Mouse (Mus musculus): ENCODE data around the gene Trpm6.

Gene Trpm6

DNA sequence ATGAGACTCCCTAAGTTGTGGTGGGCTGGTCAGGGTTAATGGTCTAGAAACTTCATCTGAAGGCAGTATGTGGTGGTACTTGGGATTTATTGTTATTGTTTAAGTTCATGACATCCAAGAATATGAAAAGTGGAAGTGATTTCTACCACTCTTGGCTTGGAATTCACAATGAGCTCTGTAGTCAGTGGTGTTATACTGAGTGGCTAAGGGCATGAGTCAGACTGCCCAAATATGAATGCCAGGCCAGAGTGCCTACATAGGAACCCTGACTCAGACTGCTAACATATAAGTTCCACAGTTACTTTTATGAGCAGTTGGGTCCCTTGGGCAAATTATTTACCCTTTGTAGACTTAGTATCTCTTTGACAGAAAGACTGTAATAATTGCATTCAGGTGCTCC is 7.4 kb downstream of the Trpm6 start:
- CTCF ChIA-PET = no interaction called here
- POLR2A ChIA-PET = no interaction called here

DNA sequence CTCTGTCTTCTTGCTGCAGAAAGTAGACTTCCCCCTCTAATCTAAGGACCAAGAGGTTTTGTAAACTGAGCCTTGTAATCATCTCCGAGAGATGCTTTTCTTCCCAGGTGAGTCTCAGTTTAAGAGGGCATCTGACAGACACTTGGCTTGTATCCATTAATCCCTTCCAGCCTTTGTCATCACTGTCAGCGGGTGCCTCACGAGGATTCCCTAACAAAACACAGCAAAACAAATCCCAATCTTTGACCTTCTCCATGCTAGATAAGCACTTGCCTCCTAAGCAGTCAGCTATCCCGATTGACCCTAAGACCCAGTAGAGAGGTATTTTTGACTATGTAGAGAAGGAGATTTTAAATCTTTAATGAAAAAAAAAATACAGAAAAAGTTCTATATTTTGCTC is 7.9 kb downstream of the Trpm6 start:
- CTCF ChIA-PET = interaction anchor here in 1 of 4 experiments (0.8 kb wide), 1 partner anchor 41 kb away, joined by 10 read pairs; no protein-coding TSS in a partner anchor
- POLR2A ChIA-PET = no interaction called here

DNA sequence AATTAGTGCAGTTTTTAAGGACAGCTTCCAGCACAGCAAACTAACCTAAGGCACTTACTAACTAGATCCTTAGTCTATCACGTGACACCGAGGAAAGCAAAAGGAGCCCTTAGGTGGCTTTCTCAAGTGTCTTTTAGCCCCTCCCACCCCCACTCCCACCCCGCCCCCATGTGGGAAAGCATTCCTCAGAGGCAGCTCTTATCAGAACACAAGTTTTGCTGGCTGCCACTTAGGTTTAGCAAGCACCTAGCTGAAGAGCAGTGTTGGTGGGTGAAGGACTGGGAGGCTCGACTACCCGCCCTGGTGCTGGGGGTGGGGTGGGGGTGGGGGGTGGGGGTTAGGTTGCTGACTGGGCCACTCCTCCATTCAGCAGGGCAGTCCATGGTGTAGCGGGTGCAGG is 8.5 kb downstream of the Trpm6 start:
- ChIA-PET POLR2A (interaction anchor here in 2 of 4 experiments (0.6 to 0.9 kb wide), 2 partner anchors 29 to 45 kb away, joined by 3 to 4 read pairs; partner anchors contain the start of gene D030056L22Rik (in 1 of the 2)), CTCF (interaction anchor here in 1 of 4 experiments (0.7 to 0.8 kb wide), 2 partner anchors 10 to 42 kb away, joined by 3 to 10 read pairs; no protein-coding TSS in a partner anchor)

DNA sequence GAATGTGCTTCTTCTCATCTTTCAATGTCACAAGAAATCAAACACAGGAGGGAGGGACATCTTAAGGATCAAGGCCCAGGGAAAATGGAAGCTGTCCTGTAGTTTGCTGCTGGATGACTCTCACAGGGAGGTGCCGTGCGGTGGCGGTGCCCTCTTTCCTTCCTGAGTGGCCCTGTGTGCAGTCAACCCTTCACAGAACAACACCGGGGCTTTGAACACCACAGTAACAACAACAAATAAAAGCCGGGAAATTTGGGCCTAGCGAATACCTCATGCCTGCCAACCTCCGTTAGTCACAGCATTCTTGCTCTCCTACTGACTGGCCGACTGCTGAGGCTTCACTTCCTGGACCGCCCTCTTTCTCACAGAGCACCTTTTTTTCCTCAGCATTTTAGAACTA is 9.1 kb downstream of the Trpm6 start:
- CTCF ChIA-PET = interaction anchor here in 1 of 4 experiments (0.7 kb wide), 1 partner anchor 11 kb away, joined by 3 read pairs; no protein-coding TSS in a partner anchor
- POLR2A ChIA-PET = interaction anchor here in 3 of 4 experiments (0.5 to 0.9 kb wide), 4 partner anchors 21 to 46 kb away, joined by 3 to 4 read pairs (median 3); partner anchors contain the start of gene D030056L22Rik (in 1 of the 3)

DNA sequence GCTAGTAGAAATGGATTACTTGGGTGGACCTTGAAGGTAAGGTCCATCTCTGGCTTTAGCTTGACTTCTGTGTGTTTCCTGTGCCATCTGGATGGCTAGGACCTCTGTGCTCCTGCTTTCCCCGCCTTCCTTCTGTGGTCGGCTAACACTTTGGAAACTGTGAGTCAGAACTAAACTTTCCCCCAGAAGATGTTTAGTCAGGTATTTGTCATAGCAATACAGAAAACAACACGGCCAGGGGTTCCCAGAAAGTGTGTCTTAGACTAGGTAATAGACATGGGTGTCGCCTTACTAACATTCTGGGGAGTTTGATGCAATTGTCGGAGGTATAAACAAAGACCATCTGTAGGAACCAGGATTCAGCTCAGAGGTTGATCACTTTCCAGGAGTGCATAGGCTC is 16.6 kb downstream of the Trpm6 start:
- POLR2A ChIA-PET = interaction anchor here in 1 of 4 experiments (0.5 kb wide), 1 partner anchor 1318 kb away, joined by 8 read pairs; no protein-coding TSS in a partner anchor
- CTCF ChIA-PET = interaction anchor here in 1 of 4 experiments (0.6 kb wide), 1 partner anchor 55 kb away, joined by 4 read pairs; no protein-coding TSS in a partner anchor

DNA sequence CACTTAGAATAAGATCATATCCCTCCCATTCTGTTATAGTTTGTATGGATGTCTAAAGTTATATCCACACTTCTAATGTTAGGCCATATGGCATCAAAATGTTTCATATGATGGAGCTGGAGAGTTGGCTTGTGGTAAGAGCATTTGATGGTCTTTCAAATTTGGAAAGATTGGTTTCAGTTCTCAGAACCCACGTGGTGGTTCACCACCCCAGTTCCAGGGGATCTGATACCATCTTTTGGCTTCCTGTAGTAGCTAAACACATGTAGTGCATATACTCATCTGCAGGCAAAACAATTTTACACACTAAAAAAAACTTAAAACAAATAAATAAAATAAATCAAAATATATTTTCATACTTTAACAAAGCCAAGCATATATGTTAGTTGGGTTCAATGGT is 21.3 kb downstream of the Trpm6 start:
- CTCF ChIA-PET = no interaction called here
- POLR2A ChIA-PET = no interaction called here

DNA sequence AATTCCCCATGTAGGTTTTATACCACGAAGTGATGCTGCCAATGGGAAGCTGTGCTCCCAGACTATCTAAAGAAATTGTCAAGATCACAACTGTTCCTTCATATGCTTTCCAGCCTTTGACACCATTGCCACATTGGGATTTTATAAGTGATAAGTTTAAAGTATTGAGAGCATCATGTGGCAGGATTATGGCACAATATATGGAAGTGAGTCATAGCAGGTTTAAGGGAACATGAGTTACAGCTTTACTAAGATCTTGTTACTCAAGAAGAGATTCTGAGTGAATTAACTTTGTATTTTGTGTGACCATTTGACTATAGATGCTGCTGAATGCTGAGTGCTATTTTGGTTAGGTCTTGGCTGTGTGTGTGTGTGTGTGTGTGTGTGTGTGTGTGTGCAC is 21.8 kb downstream of the Trpm6 start:
- ChIA-PET CTCF (no interaction called here), POLR2A (no interaction called here)

DNA sequence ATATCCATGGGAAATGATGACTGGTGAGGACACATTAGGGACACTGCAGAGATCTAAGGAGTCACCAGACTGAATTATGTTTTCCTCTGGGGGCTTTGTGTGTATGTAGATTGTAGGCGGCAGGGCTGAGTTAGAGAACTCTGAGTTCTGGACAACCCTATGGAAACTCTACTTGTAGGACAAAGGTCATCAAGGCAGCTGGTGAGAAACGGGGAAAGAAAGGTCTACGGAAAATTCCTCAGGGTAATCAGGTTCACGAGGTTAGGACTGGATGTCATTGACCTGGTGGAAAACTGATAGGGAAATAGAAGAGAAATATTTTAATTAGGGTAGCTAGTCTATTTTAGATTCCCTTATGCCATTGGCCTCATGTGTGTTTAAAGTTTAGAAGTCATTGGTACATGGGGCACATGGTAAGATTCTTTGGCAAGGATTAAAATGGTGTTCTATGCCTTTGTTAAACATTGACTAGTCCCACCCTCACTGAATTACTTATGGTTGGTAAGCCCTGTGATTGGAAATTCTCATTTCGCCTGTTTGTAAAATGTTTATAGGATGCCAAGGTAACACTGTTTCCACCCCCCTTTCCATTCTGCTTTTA is 23.2 kb downstream of the Trpm6 start:
- CTCF ChIA-PET = interaction anchor here in 1 of 4 experiments (0.6 kb wide), 1 partner anchor 142 kb away, joined by 6 read pairs; no protein-coding TSS in a partner anchor

DNA sequence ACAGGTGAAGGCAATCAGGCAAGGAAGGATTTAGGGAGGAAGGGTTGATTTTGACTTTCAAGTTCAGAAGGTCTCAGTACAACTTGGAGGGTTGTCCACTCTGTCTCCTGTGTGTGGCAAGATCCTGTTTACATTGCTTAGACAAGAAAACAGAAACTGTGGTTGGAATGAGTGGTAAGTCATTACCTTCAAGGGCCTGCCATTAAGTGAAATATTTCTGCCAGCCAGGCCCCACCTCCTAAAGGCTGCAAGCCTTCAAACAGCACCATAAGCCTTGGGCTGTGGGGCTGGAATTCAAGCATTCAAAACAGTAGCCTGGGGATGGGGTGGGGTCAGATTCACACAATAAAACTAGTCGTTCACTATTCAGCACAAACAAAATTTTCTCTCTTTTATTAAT is 24.3 kb downstream of the Trpm6 start:
- ChIA-PET POLR2A (no interaction called here), CTCF (no interaction called here)

More for the DNA sequence above, 23.2 kb downstream of the Trpm6 start:
- POLR2A ChIA-PET = no interaction called here

DNA sequence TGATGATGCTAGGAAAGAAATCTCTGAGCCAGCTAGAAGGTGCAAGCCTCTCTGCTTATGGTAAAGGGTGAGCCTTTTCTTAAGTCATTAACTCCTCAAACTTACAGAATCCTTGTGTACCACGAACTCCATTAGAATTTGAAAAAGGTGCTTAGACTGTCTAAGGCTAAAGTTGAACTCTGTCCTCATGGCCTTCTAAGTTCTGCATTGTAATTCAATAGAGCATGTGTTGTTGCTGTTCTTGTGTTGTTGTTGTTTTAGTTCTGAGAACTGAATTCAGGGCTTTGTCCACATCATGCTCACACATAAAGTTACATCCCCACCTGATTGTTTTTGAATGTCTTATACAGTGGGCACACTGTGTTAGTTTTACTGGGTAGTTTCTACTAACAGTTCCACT is 49.9 kb downstream of the Trpm6 start:
- ChIA-PET CTCF (no interaction called here), POLR2A (interaction anchor here in 2 of 4 experiments (1.0 to 1.5 kb wide), 4 partner anchors 68 to 226 kb away, joined by 3 to 4 read pairs (median 4); no protein-coding TSS in a partner anchor)

DNA sequence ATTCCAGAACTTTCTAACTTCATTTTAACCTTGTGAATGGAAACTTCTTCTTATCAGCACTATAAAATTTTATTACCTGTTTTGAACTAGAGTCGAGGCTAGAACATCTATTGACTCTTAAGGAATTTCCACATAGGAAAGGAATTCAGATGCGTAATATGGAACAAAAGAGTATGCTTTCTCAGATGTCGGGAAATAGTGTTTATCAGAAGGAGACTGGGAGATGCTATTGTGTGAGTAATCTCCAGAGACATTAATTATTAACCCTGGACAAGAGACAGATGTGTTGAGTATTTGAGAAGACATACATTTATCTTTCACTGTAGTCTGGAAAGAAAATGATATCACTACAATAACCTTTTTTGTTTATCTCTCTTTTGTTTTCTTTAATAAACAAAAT is 61.5 kb downstream of the Trpm6 start:
- ChIA-PET POLR2A (no interaction called here), CTCF (no interaction called here)

DNA sequence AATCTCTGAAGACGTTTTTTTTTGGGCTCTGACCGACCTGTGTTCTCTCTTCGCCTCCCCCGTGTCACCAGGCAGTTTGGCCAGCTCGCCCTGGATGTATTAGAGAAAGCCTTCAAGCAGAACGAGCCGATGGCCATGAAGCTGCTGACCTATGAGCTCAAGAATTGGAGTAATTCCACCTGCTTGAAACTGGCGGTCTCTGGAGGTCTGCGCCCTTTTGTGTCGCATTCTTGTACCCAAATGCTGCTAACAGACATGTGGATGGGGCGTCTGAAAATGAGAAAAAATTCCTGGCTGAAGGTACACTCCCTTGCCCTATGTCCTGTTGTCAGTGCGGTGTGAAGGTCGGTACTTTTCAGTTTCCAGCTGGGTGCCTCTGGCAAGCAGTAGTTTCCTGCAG is 65.4 kb downstream of the Trpm6 start:
- CTCF ChIA-PET = interaction anchor here in 1 of 4 experiments (0.7 kb wide), 1 partner anchor 13 kb away, joined by 3 read pairs; no protein-coding TSS in a partner anchor
- POLR2A ChIA-PET = interaction anchor here in 1 of 4 experiments (0.6 to 1.4 kb wide), 4 partner anchors 32 to 432 kb away, joined by 3 to 4 read pairs (median 3); no protein-coding TSS in a partner anchor

DNA sequence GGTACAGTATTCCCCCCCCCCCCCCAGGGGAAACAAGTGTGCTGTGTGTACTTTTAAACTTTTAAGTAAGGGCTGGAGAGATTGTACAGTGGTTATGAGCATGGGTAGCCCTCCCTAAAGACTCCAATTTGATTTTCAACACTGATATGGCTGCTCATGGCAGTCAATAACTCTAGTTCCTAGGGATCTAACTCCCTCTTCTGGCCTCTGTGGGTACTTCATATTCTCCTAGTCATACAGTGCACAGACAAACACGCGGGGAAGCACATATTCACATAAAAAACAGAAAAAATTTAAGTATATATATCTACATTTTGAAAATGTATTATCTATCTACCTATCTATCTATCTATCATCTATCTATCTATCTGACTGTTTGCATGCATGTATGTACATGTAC is 67.6 kb downstream of the Trpm6 start:
- ChIA-PET POLR2A (interaction anchor here in 1 of 4 experiments (0.7 kb wide), 1 partner anchor 28 kb away, joined by 3 read pairs; no protein-coding TSS in a partner anchor), CTCF (no interaction called here)

DNA sequence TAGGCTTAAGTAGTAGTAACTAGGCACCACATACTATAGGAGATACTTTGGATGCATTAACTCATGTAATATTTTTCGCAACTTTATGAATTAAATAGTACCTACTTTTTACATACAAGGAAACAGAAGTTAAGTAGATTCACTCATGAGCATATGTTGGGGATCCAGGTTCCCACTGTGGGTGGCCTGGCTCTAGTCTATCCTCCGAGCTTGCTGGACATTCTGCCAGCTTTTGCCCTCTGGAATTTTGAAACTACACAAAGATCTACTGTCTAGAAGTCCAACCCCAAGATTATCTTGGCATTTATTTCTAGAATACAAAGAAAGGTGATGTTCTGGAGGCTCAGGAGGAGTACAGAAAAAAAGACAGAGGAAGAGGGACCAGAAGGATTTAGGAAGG is 78.8 kb downstream of the Trpm6 start:
- ChIA-PET CTCF (interaction anchor here in 1 of 4 experiments (0.5 kb wide), 1 partner anchor 13 kb away, joined by 3 read pairs; no protein-coding TSS in a partner anchor), POLR2A (interaction anchor here in 1 of 4 experiments (0.5 kb wide), 1 partner anchor 239 kb away, joined by 3 read pairs; no protein-coding TSS in a partner anchor)

DNA sequence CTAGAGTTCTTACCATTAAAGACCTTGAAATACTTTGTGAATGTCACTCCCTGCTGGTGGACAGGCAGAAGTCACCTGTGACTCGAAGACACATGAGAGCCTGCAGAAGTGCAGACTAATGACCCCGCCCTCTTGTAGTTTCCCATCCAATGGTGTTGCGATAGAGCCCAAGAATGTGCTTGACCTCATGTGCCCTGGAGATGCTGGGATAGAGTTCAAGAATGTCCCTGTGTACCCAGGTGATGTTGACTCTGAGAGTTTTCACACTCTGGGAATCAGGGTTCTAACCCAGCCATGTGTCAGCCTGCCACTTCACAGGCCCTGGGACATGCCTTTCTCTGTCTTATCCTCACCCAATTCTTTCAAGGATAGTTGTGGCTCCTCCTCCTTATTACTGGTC is 81.4 kb downstream of the Trpm6 start:
- CTCF ChIA-PET = interaction anchor here in 1 of 4 experiments (0.6 kb wide), 1 partner anchor 191 kb away, joined by 4 read pairs; no protein-coding TSS in a partner anchor
- POLR2A ChIA-PET = no interaction called here

DNA sequence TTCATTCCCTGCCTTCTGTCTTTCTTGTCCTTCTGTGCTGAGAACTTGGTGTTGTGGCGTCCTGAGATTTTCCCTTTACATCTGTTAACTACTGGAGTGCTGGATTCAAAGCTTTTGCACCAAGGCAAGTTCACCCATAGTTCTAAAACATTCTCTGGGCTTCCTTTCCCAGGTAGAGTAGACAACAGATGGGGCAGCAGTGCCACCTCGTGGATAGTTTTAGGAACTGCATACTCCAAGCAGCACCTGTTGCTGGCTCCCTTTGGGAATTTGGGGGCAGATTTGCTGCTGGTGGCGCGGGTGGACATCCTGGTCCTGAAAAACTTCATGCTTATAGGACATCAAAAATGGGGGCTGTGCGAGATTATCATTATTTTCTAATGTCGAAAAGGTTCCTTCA is 85.2 kb downstream of the Trpm6 start:
- CTCF ChIA-PET = interaction anchor here in 1 of 4 experiments (0.6 kb wide), 1 partner anchor 146 kb away, joined by 3 read pairs; no protein-coding TSS in a partner anchor

DNA sequence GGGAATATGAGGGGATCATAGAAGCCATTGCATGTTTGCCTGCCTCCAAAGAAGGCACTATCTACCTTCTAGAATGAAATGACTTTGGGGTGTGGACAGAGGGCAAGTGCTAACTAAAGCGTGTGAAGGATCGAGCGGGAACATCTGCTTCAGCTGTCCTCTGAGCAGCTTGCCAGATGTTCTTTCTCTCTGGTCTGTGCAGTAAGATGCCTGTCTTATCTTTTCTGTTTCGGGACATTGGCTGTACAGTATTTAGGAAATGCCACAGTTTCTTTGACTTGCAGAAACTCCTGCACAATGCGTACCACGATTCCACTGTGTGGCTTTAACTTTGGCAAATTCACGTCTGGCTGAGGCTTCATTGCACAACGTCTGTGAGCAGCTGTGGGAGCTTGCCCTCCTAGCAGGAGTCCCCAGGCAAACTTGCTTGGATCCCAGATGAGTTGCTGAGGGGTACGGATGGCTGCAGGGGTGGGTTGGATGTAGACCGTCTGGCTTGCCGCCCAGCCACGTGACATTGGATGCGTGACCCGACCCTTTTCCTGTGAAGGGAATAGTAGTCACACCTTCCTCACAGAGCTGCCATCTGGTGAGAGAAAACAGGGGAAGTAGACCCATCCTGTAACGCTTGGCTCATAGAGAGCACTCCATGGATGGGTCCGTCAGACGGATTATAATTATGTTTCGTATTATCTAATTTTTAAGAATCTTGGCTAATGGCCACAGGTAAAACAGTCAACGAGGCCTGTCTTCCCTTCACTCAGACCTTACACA is 92.2 kb downstream of the Trpm6 start:
- ChIA-PET POLR2A (no interaction called here), CTCF (no interaction called here)

More for the DNA sequence above, 85.2 kb downstream of the Trpm6 start:
- POLR2A ChIA-PET = no interaction called here

DNA sequence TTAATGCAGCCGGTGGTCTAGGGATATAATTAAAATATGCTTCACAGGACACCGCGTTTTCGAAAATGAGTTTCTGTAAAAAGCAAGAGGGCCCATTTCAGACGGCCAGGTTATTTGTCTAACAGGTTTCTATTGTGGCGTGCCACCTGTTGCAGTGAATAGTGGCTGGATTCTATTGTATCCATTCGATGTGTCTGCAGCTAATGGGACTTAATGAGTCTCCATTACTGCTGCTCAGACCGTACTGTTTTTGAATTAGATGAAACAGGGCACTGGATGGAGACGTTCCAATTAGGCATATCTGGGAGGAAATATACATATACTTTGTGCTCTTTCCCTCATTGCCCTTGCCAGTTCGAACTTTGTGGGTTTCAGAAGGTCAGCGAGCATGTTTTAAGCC is 92.8 kb downstream of the Trpm6 start:
- ChIA-PET POLR2A (no interaction called here), CTCF (interaction anchor here in 1 of 4 experiments (0.7 kb wide), 1 partner anchor 673 kb away, joined by 3 read pairs; no protein-coding TSS in a partner anchor)

DNA sequence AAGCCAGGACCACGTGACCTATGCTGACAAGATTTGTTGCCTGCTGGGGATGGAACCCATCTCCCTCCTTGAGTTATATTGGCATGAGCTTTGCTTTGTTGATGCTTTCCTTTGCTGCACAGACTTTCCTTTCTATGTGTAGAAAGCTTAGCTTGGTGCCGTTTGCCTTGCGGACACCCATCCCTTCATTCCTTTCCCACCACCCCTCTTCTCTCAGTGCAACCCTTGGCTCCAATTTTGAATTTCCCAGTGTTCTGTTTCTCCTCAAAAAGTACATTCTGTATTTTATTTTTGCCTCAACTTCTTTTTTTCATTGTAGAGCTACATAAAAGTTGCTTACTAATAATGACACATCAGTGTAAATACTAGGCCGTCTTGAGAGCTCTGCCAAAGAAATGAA is 96.6 kb downstream of the Trpm6 start:
- CTCF ChIA-PET = no interaction called here
- POLR2A ChIA-PET = interaction anchor here in 1 of 4 experiments (1.0 kb wide), 1 partner anchor 32 kb away, joined by 3 read pairs; no protein-coding TSS in a partner anchor

DNA sequence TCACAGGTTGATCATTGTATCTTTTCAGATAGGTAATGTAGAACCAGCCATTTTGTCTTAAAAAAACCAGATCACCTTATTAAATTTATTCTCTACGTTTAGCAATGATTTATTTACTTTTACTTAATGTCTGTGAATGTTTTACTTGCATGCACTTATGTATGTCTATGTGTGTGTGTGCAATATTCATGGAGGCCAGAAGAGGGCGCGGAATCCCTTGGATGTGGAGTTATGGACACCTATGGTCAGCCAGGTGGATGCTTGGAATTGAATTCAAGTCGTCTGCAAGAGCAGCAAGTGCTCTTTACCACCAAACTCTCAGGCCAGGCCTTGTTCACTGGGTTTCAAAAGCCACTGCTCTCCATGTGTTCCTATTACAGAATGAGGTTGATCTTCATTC is 118.5 kb downstream of the Trpm6 start:
- CTCF ChIA-PET = no interaction called here
- POLR2A ChIA-PET = no interaction called here
